Mouse (Mus musculus) hindbrain, embryonic 12.5 days (tissue): Measurements from ENCODE around the gene Frg2f1. TPM values are rescaled to one million over a fixed set of nuclear protein-coding genes. Genes with fewer than 3 reads are reported as not detected.
A peak's percentile ranks its signal among the peaks of the same experiment; 100 is the strongest.

ENCODE experiments used
- ATAC-seq: fragments of 200-750 bp; cut with Nextera tagmentation; 2 replicates; pipeline ENCODE4 v1.8.0; 2017; ENCODE audit warnings: moderate TSS enrichment; ENCODE audit not compliant: low FRiP score
- H3K27ac ChIP-seq: fragments of 300-500 bp; sonication (generic); 2 replicates; pipeline ENCODE4 v1.5.1; 2016; ENCODE audit warnings: mild to moderate bottlenecking
- H3K27me3 ChIP-seq: fragments of 300-500 bp; sonication (generic); 2 replicates; pipeline ENCODE4 v1.6.1; 2016; ENCODE audit warnings: mild to moderate bottlenecking
- H3K36me3 ChIP-seq: fragments of 300-500 bp; sonication (generic); 2 replicates; pipeline ENCODE4 v1.6.1; 2016; ENCODE audit warnings: mild to moderate bottlenecking
- H3K4me1 ChIP-seq: fragments of 300-500 bp; sonication (generic); 2 replicates; pipeline ENCODE4 v1.6.1; 2016
- H3K4me2 ChIP-seq: fragments of 300-500 bp; sonication (generic); replicated peaks from 2 replicates; pipeline ENCODE4 v1.6.1; 2016; ENCODE audit warnings: mild to moderate bottlenecking
- H3K4me3 ChIP-seq: fragments of 300-500 bp; sonication (generic); 2 replicates; pipeline ENCODE4 v1.5.1; 2016; ENCODE audit warnings: mild to moderate bottlenecking
- H3K9ac ChIP-seq: fragments of 300-500 bp; sonication (generic); 2 replicates; pipeline ENCODE4 v1.6.1; 2016; ENCODE audit warnings: mild to moderate bottlenecking, moderate library complexity
- H3K9me3 ChIP-seq: fragments of 300-500 bp; sonication (generic); replicated peaks from 2 replicates; pipeline ENCODE4 v1.6.1; 2016; ENCODE audit warnings: mild to moderate bottlenecking
- WGBS: fragments of 180-500 bp; shearing (Covaris S2); methylation state at CpG from one replicate; pipeline ENCODE4 v1.1.7; 2016; 5-methylcytosine and 5-hydroxymethylcytosine counted together
- polyA plus RNA-seq: library from polyadenylated mRNA; unstranded; fragments of >200 nt; fragmentation: Nextera tagmentation; extraction: Ambion mirVana; gene quantifications from 2 replicates; pipeline ENCODE4 v1.2.1, GENCODE M21; 2016

Gene Frg2f1
- polyA plus RNA-seq: 4.5 and 4.8 TPM in 2 replicates

DNA sequence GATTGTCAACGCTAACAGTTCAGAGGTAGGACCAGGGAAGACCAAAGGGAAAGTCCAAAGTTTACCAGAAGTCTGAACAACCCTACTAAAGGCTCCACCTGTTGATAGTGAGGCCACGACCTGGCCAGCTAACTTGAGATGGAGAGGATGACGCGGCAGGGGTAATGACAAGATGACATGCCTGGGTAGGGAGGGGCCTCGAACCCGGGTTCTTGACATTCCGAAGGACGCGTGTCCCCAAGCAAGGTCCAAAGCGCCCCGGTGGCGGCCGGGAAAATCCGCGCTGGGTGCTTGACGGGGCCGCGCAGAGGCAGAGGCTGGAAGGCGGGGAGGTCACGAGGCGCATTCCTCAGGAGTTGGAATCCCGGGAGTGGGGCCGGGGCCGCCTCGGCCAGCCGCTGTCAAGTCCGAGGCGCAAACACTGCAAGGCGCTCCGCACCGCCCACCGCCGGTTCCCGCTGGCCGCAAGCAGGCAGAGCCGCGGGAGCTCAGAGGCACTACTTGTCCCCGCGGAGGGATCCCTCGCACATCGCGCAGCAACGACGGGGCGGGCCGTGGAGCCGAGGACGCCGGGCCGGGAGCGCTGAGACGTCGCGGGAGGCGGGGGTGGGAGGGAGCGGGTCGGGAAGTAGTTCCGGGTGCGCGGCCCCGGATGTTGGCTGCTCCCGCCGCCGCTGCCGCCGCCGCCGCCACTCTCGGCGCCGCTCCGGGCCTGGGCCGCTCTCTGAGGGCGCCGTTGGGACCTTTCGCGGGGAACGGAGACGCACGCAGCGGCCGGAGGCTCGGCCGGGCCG lies at the start of gene Frg2f1:
TSS of gene Frg2f1 (minus strand) at position 499 of the 794 bp plus-strand sequence.
- Histone ChIP-seq H3K9ac (peak within 1 kb of the TSS; percentile 97), H3K36me3 (no peaks in the 10 kb centered on the region), H3K9me3 (no peaks in the 10 kb centered on the region), H3K27me3 (no peaks in the 10 kb centered on the region), H3K4me2 (peak within 1 kb of the TSS; percentile 78), H3K4me1 (peaks cover 13% of the 10 kb centered on the region), H3K27ac (peak within 1 kb of the TSS; percentile 99), H3K4me3 (peak within 1 kb of the TSS; percentile 96)
- peak; percentile 93 for ATAC-seq
- WGBS: under 1% methylated on average over 81 of the region's 85 CpGs

DNA sequence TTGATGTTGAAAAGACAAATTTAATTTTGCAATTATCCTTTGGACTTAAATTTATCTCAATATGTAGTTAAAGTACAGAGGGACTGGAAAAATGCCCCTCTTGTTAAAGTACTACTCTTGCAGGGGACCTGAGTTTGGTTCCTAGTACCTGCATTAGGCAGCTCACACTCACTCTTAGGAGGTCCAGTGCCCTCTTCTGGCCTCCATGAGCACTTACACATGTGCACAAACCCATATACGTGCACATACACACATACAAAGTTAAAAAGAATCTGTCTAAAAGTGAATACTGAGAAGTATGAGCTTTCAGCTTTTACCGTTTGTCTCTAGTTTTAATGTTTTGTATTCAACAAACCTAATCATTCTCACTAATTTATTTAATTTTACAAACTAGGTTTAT lies 48.7 kb upstream of the Frg2f1 start:
- Histone ChIP-seq H3K9ac (no peak overlapping the region), H3K9me3 (no peaks in the 10 kb centered on the region), H3K27ac (no peak overlapping the region), H3K27me3 (no peaks in the 10 kb centered on the region), H3K4me1 (peaks cover 4% of the 10 kb centered on the region; the same call in 1 of the 2 replicates), H3K36me3 (peaks cover 7% of the 10 kb centered on the region), H3K4me2 (no peak overlapping the region), H3K4me3 (no peak overlapping the region)
- ATAC-seq: no peak
- WGBS: 94% methylated on average over 2 of the region's 2 CpGs

DNA sequence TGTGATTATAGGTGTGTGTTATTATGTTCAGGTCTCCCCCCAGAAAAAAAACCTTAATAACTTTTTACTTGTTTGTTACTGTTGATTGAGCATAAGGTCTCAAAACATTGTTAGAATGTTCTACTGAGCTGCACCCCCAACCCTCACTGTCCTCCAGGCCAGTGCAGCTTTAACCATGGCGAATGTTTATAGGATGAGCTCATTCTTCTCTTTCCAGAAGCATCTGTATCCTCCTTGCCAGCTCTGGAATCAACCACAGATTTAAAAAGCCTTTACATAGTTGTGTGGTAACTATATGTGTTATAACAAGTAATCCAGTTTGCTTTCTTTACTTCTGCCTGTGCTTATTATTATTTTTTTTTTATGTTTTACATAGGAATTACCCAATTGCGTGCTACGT lies 36.1 kb upstream of the Frg2f1 start:
- Histone ChIP-seq H3K27me3 (no peaks in the 10 kb centered on the region), H3K4me1 (no peaks in the 10 kb centered on the region), H3K27ac (no peak overlapping the region), H3K9me3 (no peaks in the 10 kb centered on the region), H3K9ac (no peak overlapping the region), H3K4me3 (no peak overlapping the region), H3K4me2 (no peak overlapping the region), H3K36me3 (peaks cover 12% of the 10 kb centered on the region; the same call in 1 of the 2 replicates)
- 96% methylated on average over 3 of the region's 3 CpGs for WGBS
- ATAC-seq: no peak

DNA sequence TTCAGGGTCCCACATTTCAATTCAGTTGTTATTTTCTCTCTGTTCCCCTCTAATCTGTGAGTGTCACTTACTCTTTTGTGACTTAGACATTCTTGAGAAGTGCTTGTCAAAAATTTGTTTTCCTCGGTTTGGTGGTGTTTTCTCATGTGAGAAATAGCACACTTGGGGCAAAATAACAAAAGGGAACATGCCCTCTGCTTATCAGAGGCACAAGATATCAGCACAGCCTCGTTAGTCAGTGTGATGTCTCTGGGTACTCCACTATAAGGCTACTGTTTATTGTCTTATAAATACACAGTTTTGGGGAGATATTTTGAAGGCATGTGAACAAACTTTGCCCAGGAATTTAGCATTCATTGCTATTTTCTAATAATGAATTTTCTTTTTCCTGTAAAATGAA lies 35.2 kb upstream of the Frg2f1 start:
- H3K9ac ChIP-seq: no peak overlapping the region
- H3K36me3 ChIP-seq: peaks cover 12% of the 10 kb centered on the region; the same call in 1 of the 2 replicates
- no peak overlapping the region for H3K4me3 ChIP-seq
- no peaks in the 10 kb centered on the region for H3K4me1 ChIP-seq
- 77% methylated on average over 2 of the region's 2 CpGs for WGBS
- no peaks in the 10 kb centered on the region for H3K27me3 ChIP-seq
- H3K27ac ChIP-seq: no peak overlapping the region
- ATAC-seq: no peak
- no peaks in the 10 kb centered on the region for H3K9me3 ChIP-seq
- no peak overlapping the region for H3K4me2 ChIP-seq

DNA sequence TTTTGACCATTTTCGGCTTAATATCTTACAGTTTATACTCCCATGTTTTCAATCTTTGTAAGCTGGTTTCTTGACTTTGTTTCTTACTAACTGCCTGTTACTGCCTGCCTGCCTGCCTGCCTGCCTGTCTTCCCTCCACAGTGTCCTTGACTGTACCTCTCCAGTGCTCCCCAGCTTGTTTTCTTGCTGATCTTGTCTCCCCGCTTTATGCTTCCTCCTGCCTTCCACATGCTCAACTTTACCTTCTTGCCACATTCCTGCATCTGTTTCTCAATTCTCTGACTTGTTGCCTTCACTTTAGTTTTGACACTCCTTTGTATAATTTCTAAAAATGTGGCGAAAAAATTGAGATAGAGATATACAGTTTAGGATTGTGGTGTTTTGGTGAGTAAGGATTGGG lies 33.4 kb upstream of the Frg2f1 start:
- WGBS: 92% methylated on average over 3 of the region's 3 CpGs

DNA sequence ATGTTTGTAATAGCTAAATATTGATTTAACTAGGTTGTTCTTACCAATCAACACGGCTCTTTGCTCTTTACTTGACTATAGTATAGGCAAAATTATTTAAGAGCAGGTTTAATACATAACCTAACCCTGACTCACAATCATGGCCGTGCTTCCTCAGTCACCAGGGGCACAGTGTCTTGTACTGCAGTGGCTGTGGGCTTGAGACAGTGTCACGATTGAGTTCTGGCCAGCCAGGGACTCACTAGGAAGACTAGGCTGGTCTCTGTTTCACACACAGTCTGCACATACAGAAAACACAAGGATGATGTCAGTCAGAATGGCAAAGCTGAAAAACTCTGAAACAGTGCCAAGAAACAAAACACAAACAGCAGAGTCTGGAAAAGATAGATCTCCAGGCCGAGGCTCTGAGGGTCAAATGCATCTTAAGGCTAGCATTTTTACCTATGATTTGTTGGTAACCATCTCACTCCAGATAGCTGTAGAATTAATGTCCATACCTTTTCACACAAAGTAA lies 27.1 kb upstream of the Frg2f1 start:
- Histone ChIP-seq H3K4me1 (no peaks in the 10 kb centered on the region), H3K27ac (no peak overlapping the region), H3K36me3 (peaks cover 7% of the 10 kb centered on the region; the same call in 1 of the 2 replicates), H3K9me3 (no peaks in the 10 kb centered on the region), H3K9ac (no peak overlapping the region), H3K4me3 (no peak overlapping the region), H3K4me2 (no peak overlapping the region), H3K27me3 (no peaks in the 10 kb centered on the region)
- 90% methylated on average over 4 of the region's 4 CpGs for WGBS
- ATAC-seq: no peak

More for the DNA sequence above, 33.4 kb upstream of the Frg2f1 start:
- no peaks in the 10 kb centered on the region for H3K9me3 ChIP-seq
- no peak for ATAC-seq
- H3K4me3 ChIP-seq: no peak overlapping the region
- no peak overlapping the region for H3K9ac ChIP-seq
- H3K36me3 ChIP-seq: peaks cover 12% of the 10 kb centered on the region; the same call in 1 of the 2 replicates
- H3K27ac ChIP-seq: no peak overlapping the region
- no peaks in the 10 kb centered on the region for H3K4me1 ChIP-seq
- no peak overlapping the region for H3K4me2 ChIP-seq
- H3K27me3 ChIP-seq: no peaks in the 10 kb centered on the region

DNA sequence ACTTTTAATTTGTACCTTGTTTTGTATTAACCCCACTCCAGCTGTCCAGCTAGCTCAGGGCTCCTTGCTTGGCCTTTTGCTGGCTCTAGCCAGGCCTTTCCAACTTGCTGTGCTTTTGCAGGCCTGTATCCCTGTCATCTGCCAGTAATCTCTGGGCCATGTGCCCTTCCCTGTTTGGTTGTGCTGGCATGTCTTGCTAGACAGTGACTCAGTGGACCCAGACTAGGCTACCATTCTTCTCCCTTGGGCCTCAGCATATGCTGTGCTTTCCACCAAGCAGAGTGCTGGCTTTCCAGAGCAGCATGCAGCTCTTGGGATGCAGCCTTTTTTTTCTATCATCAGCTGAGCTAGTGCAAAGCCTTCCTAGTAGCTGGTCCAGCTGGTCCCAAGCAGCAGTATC lies 23.8 kb upstream of the Frg2f1 start:
- Histone ChIP-seq H3K27ac (no peak overlapping the region), H3K9ac (no peak overlapping the region), H3K4me2 (no peak overlapping the region), H3K27me3 (no peaks in the 10 kb centered on the region), H3K9me3 (no peaks in the 10 kb centered on the region), H3K4me3 (no peak overlapping the region), H3K36me3 (peaks cover 7% of the 10 kb centered on the region; the same call in 1 of the 2 replicates), H3K4me1 (no peaks in the 10 kb centered on the region)
- no peak for ATAC-seq

DNA sequence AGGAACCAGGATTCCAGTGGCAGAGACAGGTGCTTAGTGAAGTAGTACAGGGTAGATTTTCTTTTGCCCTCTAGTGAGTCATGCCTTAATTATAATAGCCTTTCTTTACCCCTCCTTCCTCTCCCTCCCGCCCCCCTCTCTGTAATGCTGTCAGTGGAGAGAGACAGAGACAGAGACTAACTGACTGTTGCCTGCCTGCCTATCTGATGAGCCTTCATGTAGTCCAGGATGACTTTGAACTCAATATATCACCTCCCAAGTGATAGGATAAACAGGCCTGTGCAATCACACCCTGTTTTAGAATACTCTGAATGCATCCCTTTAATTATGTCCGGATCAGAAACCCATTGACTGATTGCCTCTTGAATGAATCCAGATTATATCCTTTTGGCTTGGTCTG lies 16.1 kb upstream of the Frg2f1 start:
- 81% methylated on average over 2 of the region's 2 CpGs for WGBS
- peaks cover 4% of the 10 kb centered on the region; the same call in 1 of the 2 replicates for H3K4me1 ChIP-seq
- H3K4me2 ChIP-seq: no peak overlapping the region
- H3K4me3 ChIP-seq: no peak overlapping the region
- ATAC-seq: no peak
- no peaks in the 10 kb centered on the region for H3K27me3 ChIP-seq
- H3K27ac ChIP-seq: no peak overlapping the region
- H3K9ac ChIP-seq: no peak overlapping the region
- H3K9me3 ChIP-seq: no peaks in the 10 kb centered on the region
- H3K36me3 ChIP-seq: no peaks in the 10 kb centered on the region

DNA sequence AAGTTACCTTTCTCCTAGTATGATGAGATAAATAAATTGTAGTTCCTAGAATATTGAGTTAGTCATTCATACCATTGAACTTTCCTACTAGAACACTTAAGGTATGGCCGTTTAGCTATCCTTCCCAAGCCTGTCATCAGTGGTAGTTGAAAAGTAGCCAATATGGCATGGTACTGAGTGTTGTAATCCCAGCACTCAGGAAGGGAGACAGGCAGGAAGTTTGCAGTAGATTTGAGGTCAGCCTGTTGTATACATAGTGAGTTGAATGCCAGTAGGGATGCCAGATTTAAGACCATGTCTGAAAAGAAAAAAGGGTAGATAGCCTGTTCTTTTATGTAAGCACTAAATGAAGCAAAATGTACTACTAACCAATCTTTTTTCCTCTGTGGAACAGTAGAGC lies 11.5 kb upstream of the Frg2f1 start:
- no peaks in the 10 kb centered on the region for H3K9me3 ChIP-seq
- H3K9ac ChIP-seq: no peak overlapping the region
- no peak for ATAC-seq
- H3K4me3 ChIP-seq: no peak overlapping the region
- peaks cover 7% of the 10 kb centered on the region for H3K4me1 ChIP-seq
- WGBS: 94% methylated on average over 1 of the region's 1 CpGs
- no peaks in the 10 kb centered on the region for H3K27me3 ChIP-seq
- no peak overlapping the region for H3K27ac ChIP-seq
- H3K4me2 ChIP-seq: no peak overlapping the region
- no peaks in the 10 kb centered on the region for H3K36me3 ChIP-seq

DNA sequence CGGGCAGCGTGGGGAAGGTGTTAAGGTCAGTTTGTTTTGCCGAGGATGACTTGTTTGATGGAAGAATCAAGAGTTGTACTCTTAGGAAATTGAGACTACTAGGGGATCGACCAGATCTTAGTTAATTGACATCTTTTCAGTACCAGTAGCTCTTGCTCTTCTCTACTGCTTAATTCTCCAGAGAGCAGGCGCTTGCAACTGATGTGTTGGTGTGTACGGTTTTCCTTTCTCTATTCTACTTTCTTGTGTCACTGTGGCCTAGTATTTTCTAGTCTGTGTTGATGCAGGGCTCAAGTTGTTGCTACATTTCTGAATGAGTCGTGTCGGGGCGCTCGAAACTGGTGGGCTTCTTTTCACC lies 1.2 kb upstream of the Frg2f1 start:
- ATAC-seq: no peak
- peak overlapping the region; percentile 97 for H3K9ac ChIP-seq
- peak overlapping the region; percentile 99; the same call in 1 of the 2 replicates for H3K27ac ChIP-seq
- peak overlapping the region; percentile 78 for H3K4me2 ChIP-seq
- no peaks in the 10 kb centered on the region for H3K36me3 ChIP-seq
- peaks cover 13% of the 10 kb centered on the region for H3K4me1 ChIP-seq
- peak overlapping the region; percentile 96 for H3K4me3 ChIP-seq
- no peaks in the 10 kb centered on the region for H3K27me3 ChIP-seq
- 5% methylated on average over 10 of the region's 10 CpGs for whole genome bisulfite sequencing
- no peaks in the 10 kb centered on the region for H3K9me3 ChIP-seq

DNA sequence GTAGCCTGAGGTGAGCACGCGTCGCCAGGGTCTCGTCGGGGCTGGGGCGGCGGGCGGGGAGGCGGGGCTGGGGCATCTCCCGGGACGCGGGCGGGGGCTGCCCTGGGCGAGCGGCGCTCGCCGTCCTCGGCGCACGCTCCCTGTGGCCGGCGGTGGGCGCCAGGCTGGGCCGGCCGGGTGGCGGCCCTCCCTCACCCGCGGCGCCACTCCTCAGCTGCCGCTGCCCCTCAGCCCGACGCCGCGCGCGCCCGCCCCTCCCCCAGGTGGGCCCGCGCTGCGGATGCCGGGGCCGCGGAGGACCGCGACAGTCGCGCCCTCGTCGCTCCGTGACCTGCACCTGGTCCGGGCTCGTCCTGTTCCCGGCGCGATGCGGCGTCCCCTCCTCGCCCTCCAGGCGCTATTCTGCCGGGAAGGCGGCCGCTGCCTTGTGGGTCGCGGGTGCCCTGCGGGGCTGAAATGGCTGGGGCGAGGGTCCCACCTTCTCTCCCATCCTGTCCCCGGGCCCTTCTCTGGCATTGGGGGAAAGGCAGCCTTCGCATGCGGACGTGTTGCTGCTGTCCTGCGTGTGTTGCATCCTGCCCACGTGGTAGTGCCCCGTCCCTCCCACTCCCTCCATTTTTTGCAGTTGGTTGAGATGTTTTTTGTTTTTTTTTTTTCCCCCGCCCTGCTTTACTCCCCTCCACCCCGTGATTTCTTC lies 655 bp upstream of the Frg2f1 start:
- under 1% methylated on average over 61 of the region's 76 CpGs for WGBS
- peak overlapping the region; percentile 96 for H3K4me3 ChIP-seq
- ATAC-seq: peak; percentile 53
- H3K27me3 ChIP-seq: no peaks in the 10 kb centered on the region
- peaks cover 13% of the 10 kb centered on the region for H3K4me1 ChIP-seq
- H3K9ac ChIP-seq: peak overlapping the region; percentile 97
- peak overlapping the region; percentile 99 for H3K27ac ChIP-seq
- peak overlapping the region; percentile 78 for H3K4me2 ChIP-seq
- H3K36me3 ChIP-seq: no peaks in the 10 kb centered on the region
- no peaks in the 10 kb centered on the region for H3K9me3 ChIP-seq

DNA sequence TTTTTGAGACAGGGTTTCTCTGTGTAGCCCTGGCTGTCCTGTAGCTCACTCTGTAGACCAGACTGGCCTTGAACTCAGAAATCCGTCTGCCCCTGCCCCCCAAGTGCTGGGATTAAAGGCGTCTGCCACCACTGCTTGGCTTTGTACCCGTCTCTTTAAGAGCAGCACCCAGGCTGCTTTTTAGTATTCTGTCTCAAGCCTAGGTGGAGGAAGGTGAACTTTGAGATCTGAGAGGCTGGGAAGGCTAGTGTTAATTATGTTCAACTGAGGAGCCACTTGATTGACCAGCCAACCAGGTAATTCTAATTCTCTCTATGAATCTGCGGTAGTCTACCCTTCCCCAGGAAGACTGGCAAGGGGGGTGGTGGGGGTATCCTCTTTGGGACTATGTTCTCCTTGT lies 1.9 kb downstream of the Frg2f1 start:
- Histone ChIP-seq H3K9me3 (no peaks in the 10 kb centered on the region), H3K27me3 (no peaks in the 10 kb centered on the region), H3K27ac (no peak overlapping the region), H3K4me2 (no peak overlapping the region), H3K9ac (no peak overlapping the region), H3K4me1 (peaks cover 13% of the 10 kb centered on the region), H3K4me3 (no peak overlapping the region), H3K36me3 (no peaks in the 10 kb centered on the region)
- 78% methylated on average over 4 of the region's 4 CpGs for WGBS
- ATAC-seq: no peak
